Mouse (Mus musculus) cortical plate, adult 2 months (tissue): Measurements from ENCODE around the gene Hoxa1.

Experiments
- CTCF ChIP-seq: fragments of 200-500 bp; IDR thresholded peaks from 2 replicates; pipeline ENCODE4 v1.5.1; 2011; ENCODE audit warnings: mild to moderate bottlenecking, control low read depth, low read length; ENCODE audit not compliant: insufficient read depth; ENCODE audit errors: extremely low read depth
- POLR2A ChIP-seq: fragments of 200-500 bp; IDR thresholded peaks from 2 replicates; pipeline ENCODE4 v1.6.1; 2011; ENCODE audit warnings: mild to moderate bottlenecking, low read length, control low read depth; ENCODE audit not compliant: insufficient read depth; ENCODE audit errors: extremely low read depth

GRCm38 (mm10) chr6:52169499-52170165 is 11.5 kb upstream of the Hoxa1 start:
- no peak for TF ChIP-seq CTCF
- TF ChIP-seq POLR2A: no peak
